Mouse (Mus musculus) adrenal gland, adult 18-20 months (tissue): ENCODE results near the gene Taf9b. TPM values are rescaled to one million over a fixed set of nuclear protein-coding genes. Genes with fewer than 3 reads are reported as not detected.
"Not testable (repeated sequence)": the region's sequence is repeated elsewhere in the genome, so short reads cannot be mapped to it uniquely, and the experiment has no call there.

Experiments used
- DNase-seq, 2 experiments: peaks; one replicate each; pipeline ENCODE4 v3.0.0; 2021 to 2022; ENCODE audit warnings: low spot score in 2 of 2
- long read RNA-seq, 2 experiments: library from polyadenylated mRNA; stranded (forward); transcript quantifications; one replicate each; pipeline ENCODE4 v2.0.0; 2021
- total RNA-seq, 2 experiments: library from RNA; stranded (reverse); gene quantifications; 1 replicate in 1 of 2; 2 replicates in 1 of 2; pipeline ENCODE4 v1.2.3; 2021

The Taf9b gene
- total RNA-seq: 10 to 100 TPM; 19.0 to 23.3 TPM
- long read RNA-seq, experiment 1, transcript Taf9b-201 (7 exons, 2,633 nt): major isoform, 26 of 27 reads
- long read RNA-seq, experiment 1, partial matches to known transcripts: 1 of 27 reads
- long read RNA-seq, experiment 1, other reads (novel, unspliced or antisense): 0 of 27 reads
- long read RNA-seq, experiment 2, transcript Taf9b-201 (7 exons, 2,633 nt): major isoform, 16 of 18 reads
- long read RNA-seq, experiment 2, partial matches to known transcripts: 1 of 18 reads
- long read RNA-seq, experiment 2, other reads (novel, unspliced or antisense): 1 of 18 reads

DNA sequence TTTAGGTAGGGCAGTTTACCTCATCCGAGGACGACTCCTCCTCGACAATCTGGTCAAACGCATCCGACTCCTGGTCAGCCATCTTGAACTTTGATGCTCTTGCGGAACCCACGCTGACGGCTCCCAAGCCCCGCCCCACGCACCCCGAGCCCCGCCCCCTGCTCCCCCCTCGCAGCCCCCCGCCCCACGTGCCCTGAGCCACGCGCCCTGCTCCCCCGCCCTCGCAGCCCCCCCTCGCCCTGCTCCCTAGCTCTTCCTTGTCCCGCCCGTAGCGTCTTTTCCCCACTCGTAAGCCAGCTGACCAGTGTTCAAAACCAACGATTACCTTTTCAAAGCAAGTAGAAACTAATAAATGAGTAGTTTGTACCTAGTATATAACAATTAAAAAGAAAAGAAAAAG lies at the start of gene Taf9b:
Taf9b (minus strand) TSS at position 101 of the 400 bp plus-strand sequence.
- DNase-seq: no peak

DNA sequence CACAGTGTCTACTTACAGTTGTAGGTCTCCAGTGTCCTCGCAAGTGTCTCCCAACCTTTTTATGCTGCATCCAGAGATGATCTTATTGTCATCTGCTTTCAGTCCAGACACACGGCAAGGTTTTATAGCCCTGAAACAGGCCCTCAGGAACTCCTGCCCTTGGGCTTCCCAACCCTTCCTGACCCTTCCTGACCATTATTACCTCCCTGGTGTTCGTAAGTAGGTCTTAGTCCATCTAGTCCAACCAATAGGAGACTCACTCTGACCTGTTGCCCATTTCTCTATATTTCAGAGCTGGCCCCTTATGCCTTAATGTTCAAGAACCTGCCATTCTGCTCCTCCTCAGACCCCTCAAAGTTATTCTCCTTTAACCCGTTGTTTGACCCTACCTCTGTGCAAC lies 34.3 kb upstream of the Taf9b start, which contains the start of gene Fnd3c2:
Fnd3c2 (minus strand) TSS at position 101 of the 400 bp plus-strand sequence.
- no peak for DNase-seq

DNA sequence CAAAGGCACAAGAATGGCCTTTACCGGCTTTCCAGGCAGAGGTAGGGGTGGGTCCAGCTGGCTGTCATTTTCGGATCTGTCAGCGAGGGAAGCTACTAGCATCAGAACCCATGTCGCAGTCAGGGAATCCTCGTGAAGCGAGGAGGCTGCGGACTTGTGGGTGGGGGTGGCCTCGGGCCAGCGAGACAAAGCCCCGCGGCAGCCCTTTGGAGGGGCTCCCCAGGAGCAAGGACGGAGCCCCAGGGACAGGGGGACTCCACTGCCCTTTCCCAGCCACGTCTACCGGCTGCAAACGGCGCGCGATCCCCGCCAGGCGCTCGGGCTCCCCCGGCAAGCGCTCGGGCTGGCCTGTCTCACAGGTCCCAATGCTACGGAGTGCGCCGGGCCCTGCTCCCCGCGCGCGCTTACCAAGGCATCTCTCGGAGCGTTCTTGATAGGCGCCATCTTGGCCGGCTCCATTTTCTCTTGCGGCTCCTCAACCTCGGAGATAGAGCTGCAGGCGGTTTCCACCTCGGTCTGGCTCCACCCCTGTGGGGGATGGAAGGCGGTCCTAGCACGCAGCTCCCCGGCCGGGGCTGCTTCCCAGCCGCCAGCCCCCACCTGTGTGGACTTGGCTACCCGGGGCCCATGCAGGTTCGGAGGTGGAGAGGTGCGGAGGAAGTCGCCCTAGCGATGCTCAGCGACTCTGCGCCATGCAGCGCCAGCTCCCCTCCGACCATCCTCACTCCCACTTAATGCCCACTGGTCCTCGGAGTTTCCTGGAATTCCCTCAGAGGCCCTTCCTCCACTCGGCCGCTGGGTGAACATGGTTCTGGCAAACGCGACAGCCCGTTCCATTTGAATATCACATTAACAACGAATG lies 1.6 kb downstream of the Taf9b start:
- DNase-seq: peak; percentile 50 to 52

- no peak for DNase-seq
Observed at GRCm38 (mm10) chrX:106209100-106209499, 11.9 kb downstream of the Taf9b start.

GRCm38 (mm10) chrX:106198904-106199303 lies 22.1 kb downstream of the Taf9b start:
- DNase-seq: no peak

- no peak for DNase-seq
Observed at GRCm38 (mm10) chrX:106197308-106197707, 23.6 kb downstream of the Taf9b start.

DNA sequence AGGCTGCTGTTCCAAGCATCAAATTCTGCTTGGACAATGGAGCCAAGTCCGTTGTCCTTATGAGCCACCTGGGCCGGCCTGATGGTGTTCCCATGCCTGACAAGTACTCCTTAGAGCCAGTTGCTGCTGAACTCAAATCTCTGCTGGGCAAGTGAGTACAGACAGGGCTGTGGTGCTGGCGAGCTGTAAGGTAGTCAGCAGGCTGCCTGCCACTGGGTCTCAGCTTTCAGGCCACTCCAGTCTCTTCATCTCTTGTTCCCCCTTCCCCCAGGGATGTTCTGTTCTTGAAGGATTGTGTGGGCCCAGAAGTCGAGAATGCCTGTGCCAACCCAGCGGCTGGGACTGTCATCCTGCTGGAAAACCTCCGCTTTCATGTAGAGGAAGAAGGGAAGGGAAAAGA lies 26.6 kb downstream of the Taf9b start:
- DNase-seq: not testable (repeated sequence)

GRCm38 (mm10) chrX:106190091-106190490 lies 30.9 kb downstream of the Taf9b start:
- no peak for DNase-seq

DNA sequence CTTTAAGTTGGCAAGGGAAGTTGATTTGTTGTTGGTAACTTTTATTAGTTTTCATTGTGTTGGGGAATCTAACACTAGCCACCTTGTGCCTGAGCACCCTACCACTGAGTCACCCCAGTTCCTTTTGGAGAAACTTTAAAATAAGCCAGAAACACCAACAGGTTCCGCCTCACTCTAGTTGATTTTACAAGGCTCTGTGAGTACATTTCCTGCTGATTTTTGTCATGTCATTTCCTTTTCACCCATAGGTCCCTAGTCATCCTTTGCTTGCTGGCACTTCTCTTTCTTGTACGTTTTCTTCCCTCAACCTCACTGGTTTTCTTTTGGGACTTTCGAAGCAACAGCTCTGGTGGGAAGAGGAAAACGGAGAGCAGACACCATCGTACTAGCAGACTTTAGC lies 31.6 kb downstream of the Taf9b start:
- no peak for DNase-seq

DNA sequence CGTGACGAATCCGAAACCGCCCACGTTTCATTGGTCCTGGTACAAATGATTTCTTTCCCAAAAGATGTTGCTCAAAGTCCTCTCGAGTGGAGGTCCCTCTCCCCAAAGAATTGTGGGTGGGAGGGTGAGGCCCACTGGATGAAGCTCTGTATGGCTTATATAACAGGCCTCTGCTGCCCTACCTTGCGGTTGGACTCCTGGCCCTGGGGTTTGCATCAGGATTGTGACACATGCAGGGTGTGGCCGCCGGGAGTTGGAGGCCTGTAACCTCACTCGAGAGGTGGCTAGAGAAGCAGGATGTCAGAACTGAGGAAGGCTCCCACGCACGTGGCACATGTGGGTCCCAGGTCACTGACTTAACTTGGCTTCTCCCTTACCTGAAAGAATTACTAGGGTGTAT lies 33.2 kb downstream of the Taf9b start:
- peak; percentile 18 to 24 for DNase-seq

GRCm38 (mm10) chrX:106186713-106187649 lies 34.0 kb downstream of the Taf9b start, which contains the start of gene Pgk1:
TSS of gene Pgk1 (plus strand) at chrX:106187100.
- peak; percentile 60 to 71 for DNase-seq

- DNase-seq: no peak
Observed at GRCm38 (mm10) chrX:106185706-106186105, 35.3 kb downstream of the Taf9b start.

DNA sequence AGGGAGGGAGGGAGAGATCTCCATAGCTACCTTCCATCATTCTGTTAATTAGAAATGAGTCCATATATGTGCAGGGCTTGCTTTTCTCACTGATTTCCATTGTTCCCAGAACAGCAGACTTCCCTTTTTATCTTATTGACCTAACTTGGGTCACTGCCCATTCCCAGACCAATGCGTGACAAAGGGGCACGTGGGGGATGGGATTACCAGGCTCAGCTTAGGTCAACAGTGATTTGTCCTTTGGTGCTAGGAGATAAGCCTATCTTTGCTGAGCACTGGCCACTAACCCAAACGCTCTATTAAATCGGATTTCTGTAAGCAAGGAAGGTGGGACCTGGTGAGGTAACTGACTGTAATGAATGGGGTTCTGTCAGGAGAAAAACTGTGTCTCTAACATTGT lies 36.7 kb downstream of the Taf9b start:
- DNase-seq: no peak

DNA sequence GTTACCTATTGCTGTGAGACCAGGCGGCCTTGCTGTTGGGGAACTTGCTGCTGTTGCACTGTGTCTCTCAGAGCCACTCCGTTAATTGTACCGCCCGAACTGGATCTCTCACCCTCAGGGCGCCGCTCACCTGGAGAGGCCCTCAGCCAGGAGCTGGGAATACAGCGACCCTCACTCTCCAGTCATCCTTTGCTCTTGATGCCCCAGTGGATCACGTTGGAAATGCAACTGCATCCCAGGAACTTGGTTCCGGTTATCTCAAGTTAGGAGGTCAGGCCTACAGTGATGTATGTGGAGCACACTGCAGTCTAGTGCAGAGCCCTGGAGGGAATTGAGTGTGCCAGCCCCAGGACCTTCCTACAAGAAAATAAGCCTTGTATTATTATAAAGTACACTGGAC lies 44.6 kb downstream of the Taf9b start:
- DNase-seq: no peak

- no peak for DNase-seq
Observed at GRCm38 (mm10) chrX:106171853-106172154, 49.2 kb downstream of the Taf9b start.

- peak; percentile 55 to 63 for DNase-seq
Observed at GRCm38 (mm10) chrX:106171106-106171852, 49.7 kb downstream of the Taf9b start.

DNA sequence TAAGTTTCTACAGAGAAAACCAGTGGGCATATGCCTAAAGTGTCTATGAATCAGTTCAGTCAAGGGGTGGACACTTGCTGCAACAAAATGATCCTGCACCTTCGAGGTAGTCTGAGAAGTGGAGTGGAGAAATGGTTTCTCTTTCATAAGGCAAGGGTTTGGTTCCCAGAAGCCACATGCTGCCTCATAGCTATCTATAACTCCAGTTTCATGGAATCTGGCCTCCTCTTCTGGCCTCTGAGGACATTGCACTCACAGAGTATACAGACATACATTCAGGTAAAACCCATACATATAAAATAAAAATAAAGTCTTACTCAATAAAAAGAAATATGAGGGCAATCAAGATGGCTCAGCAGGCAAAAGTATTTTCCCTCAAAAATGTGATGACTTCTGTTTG lies 55.9 kb downstream of the Taf9b start:
- no peak for DNase-seq

DNA sequence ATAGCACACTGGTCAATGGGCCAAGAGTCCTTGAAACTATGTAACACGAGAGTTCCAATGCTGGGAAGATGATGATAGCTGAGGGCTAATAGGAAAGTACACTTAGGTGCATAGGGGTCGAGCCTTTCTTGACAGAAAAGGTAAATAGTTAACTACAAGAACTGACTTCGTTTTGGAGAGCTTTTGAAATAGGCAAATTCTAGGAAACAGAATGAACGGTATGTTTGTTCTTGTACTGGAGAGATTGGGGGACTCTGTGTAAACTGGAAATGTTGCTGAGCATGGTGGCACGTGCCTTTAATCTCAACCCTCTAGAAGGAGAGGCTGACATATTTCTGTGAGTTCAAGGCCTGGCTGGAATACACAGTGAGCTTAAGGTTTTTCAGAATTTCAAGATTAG lies 56.4 kb downstream of the Taf9b start:
- no peak for DNase-seq

- no peak for DNase-seq
Observed at GRCm38 (mm10) chrX:106163995-106164394, 57.0 kb downstream of the Taf9b start.
